Mouse (Mus musculus) layer of hippocampus, adult 9-11 months (tissue): Measurements from ENCODE around the gene Enox2.

Experiments used
- DNase-seq: peaks from one replicate; pipeline ENCODE4 v3.0.0; 2022

Gene Enox2

GRCm38 (mm10) chrX:48985653-48986052 is 302.4 kb downstream of the Enox2 start:
- DNase-seq, result no peak

DNA sequence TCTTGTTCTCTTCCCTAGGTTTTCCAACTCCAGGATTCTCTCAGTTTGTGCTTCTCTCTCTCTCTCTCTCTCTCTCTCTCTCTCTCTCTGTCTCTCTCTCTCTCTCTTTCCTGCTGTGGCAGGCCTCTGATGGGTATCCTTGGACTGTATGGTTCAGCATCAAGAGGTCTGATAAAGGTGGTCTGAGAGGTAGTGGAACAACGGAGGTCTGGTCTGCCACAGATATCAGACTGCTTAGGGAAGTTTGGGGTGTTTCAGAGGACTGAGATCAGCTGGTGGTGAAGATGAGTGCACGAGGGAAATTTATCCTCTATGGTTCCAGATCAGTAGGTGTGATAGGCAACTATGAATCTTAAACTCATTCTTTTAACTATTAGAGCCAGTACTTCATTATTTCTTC is 303.6 kb downstream of the Enox2 start:
- no peak for DNase-seq
